Mouse (Mus musculus): ENCODE data around the gene Clasp2. TPM values are rescaled to one million over a fixed set of nuclear protein-coding genes. Genes with fewer than 3 reads are reported as not detected.
"Not testable (repeated sequence)": the region's sequence is repeated elsewhere in the genome, so short reads cannot be mapped to it uniquely, and the experiment has no call there.

Clasp2 gene
- polyA plus RNA-seq, 1 experiment from 2014 or later = 25.4 TPM

DNA sequence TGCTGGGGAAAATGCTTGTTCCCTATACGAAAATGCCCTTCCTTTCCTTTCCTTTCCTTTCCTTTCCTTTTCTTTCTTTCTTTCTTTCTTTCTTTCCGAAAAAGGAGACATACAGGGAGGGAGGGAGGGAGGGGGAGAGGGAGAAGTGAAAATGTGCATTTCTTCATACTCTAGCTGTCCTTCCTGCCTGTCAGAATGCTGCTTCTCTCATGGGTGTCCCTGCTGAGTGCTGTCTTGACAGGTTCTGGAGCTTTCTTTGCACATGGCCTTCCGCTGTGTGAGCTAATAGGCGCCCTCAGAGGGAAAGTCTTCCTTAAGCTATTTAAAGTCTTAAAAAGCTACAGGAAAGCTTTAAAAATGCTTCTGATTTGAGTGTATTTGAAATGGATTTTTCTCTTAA is 95.7 kb downstream of the Clasp2 start:
- H3K36me3 ChIP-seq = peaks cover 10% of the 10 kb centered on the region

DNA sequence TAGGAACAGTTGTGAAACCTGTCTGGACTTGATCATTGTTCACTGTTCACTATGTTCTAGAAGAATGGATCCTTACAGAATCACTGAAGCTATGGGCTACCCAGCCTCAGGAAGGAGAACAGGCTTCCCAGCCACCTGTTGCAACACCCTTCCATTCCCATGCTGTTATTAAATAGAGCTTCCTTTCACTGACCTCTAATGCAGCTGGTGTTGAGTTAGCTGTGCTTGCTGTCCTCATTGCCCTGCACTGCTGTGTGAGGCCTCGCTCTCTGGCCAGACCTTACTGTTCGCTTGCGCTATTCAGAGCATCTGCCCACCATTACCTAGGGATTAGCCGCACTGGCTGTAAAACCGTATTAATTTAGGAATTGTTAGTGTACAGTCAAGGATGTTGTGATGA is 96.2 kb downstream of the Clasp2 start:
- peaks cover 11% of the 10 kb centered on the region for H3K36me3 ChIP-seq
- H3K4me2 ChIP-seq = no peak overlapping the region
- no peak overlapping the region for H3K4me3 ChIP-seq (replicated peaks)
- no peaks in the 10 kb centered on the region for H3K9me3 ChIP-seq (replicated peaks)
- no peak overlapping the region for H3K9ac ChIP-seq
- WGBS = 95% methylated on average over 5 of the region's 5 CpGs
- H3K27me3 ChIP-seq = no peaks in the 10 kb centered on the region
- H3K4me1 ChIP-seq = 0 out of 2 replicates have a peak, but pooled peaks cover 3% of the 10 kb centered on the region
- ATAC-seq (replicated peaks; ENCODE audit: low FRiP score) = no peak
- no peak overlapping the region for H3K27ac ChIP-seq

More for the DNA sequence above, 95.7 kb downstream of the Clasp2 start:
- Histone ChIP-seq H3K27ac (no peak overlapping the region), H3K27me3 (no peaks in the 10 kb centered on the region), H3K4me2 (no peak overlapping the region), H3K9ac (no peak overlapping the region), H3K4me1 (0 out of 2 replicates have a peak, but pooled peaks cover 3% of the 10 kb centered on the region), H3K4me3 (replicated peaks) (no peak overlapping the region), H3K9me3 (replicated peaks) (no peaks in the 10 kb centered on the region)
- ATAC-seq (replicated peaks; ENCODE audit: low FRiP score) = no peak
- WGBS = 95% methylated on average over 3 of the region's 4 CpGs

DNA sequence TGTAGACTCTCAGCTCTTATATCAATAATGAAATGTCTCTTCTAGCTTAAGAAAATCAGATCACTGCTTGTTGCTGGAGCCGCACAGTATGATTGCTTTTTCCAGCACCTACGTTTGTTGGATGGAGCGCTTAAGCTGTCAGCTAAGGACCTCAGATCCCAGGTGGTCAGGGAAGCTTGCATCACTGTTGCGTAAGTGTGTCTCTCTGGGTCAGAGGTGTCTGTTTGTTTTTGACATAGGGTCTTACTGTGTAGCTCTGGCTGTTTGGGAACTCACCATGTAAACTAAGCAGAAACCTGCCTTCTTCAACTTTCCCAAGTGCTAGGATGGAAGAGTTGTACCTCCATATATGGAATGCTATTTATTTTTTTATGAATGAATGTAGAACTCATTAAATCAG is 102.8 kb downstream of the Clasp2 start:
- Histone ChIP-seq H3K4me2 (no peak overlapping the region), H3K36me3 (peaks cover 27% of the 10 kb centered on the region), H3K9ac (no peak overlapping the region), H3K9me3 (replicated peaks) (no peaks in the 10 kb centered on the region), H3K4me1 (no peaks in the 10 kb centered on the region), H3K27me3 (no peaks in the 10 kb centered on the region), H3K27ac (no peak overlapping the region), H3K4me3 (replicated peaks) (no peak overlapping the region)
- no peak for ATAC-seq (replicated peaks; ENCODE audit: low FRiP score)
- 91% methylated on average over 4 of the region's 4 CpGs for WGBS

DNA sequence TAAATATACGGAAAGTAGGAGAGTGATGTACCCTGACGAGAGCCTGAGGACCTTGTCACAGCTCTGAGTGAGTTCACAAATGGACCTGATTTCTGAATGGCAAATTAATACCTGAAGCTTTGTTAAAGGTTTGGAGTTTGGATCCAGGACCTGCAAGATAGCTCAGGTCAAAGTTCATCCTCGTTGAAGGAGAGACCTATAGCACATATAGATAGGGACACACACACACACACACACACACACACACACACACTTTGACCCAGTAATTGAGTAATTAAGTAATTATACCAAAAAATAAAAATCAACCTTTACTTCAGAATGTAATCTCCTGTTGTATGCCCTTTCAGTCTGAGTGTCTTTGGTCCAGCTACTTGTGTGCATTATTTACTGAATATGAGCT is 114.2 kb downstream of the Clasp2 start:
- peaks cover 44% of the 10 kb centered on the region for H3K36me3 ChIP-seq
- no peak overlapping the region for H3K27ac ChIP-seq
- H3K4me2 ChIP-seq = no peak overlapping the region
- H3K4me3 ChIP-seq (replicated peaks) = no peak overlapping the region
- ATAC-seq (replicated peaks; ENCODE audit: low FRiP score) = no peak
- H3K27me3 ChIP-seq = no peaks in the 10 kb centered on the region
- 89% methylated on average over 3 of the region's 3 CpGs for WGBS
- no peaks in the 10 kb centered on the region for H3K9me3 ChIP-seq (replicated peaks)
- H3K9ac ChIP-seq = no peak overlapping the region
- H3K4me1 ChIP-seq = no peaks in the 10 kb centered on the region

DNA sequence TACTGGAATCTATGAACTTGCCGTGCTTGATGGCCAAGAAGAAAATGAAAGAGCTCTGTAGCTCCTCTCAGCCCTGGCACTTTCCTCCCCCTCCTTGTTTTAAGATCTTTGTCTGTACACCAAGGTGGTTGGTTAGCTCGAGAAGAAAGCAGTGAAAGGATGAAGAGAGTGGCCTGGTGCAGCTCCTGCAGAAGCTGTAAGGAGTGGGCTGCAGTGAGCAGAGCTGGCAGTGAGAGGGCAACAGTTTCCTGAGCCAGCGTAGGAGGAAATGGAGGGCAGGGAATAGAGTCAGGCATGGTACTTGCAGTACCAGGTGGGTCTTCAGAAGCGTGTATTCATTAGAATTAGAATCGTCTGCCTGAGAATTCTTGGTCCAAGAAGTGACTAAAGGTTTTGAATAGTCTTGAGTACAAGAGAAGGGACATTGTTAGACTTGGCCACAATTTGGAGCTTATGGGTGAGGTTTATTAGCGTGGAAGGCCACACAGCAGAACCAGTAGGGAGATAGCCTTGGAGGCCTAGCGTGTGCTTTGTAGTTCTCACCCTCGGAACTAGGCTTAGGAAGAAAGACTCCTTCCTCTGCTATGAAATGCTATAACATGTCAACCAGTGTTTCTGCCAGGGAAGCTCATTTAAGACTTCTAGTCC is 116.1 kb downstream of the Clasp2 start:
- Histone ChIP-seq H3K9ac (no peak overlapping the region), H3K27ac (no peak overlapping the region), H3K36me3 (peaks cover 40% of the 10 kb centered on the region), H3K4me1 (no peaks in the 10 kb centered on the region), H3K9me3 (replicated peaks) (no peaks in the 10 kb centered on the region), H3K4me3 (replicated peaks) (no peak overlapping the region), H3K4me2 (no peak overlapping the region), H3K27me3 (no peaks in the 10 kb centered on the region)
- 85% methylated on average over 8 of the region's 8 CpGs for WGBS
- no peak for ATAC-seq (replicated peaks; ENCODE audit: low FRiP score)

DNA sequence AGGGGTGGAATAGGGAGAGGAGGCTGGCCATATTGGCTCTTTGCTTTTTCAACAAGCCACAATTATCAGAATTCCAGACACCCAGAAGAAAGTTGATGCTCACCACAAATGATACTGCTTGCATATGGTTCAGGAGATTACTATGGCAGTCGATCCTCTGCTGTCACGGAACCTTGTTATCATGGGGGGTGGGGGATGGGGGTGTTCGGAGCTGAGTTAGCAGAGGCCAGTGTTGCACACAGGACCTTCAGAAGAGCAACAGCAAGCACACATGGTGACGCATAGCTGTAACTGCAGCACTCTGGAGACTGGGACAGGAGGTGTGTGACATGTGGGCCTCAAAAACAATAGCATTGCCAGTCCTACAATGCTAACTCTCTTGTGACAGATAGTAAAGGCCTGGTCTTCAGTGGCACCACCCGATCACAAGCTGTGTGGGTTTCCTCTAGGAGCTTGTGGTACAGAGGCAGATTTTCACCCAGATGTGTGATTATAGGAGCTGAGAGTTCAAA is 116.7 kb downstream of the Clasp2 start:
- Histone ChIP-seq H3K4me3 (replicated peaks) (no peak overlapping the region), H3K4me1 (no peaks in the 10 kb centered on the region), H3K36me3 (peaks cover 35% of the 10 kb centered on the region), H3K9me3 (replicated peaks) (no peaks in the 10 kb centered on the region), H3K27me3 (no peaks in the 10 kb centered on the region), H3K4me2 (no peak overlapping the region), H3K27ac (no peak overlapping the region), H3K9ac (no peak overlapping the region)
- ATAC-seq (replicated peaks; ENCODE audit: low FRiP score) = no peak
- WGBS = 86% methylated on average over 5 of the region's 5 CpGs

DNA sequence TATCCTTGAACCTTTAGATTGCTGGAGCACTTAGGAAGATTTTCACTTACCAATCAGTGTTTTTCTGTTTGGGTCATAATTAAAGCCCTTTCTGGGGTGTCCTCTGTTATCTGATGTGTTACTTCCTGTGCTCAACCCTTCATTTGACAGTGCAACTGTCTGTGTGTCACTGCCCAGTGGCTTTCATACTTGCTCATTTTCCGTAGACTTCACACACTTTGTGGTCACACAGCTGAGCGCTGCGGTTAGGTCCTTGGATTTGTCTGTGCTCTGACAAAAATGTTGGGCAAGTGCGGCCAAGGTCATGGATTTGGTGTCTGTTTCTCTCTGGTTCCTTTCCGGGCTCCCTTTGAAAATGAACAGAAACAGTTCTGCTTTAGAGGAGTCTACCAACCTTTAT is 118.1 kb downstream of the Clasp2 start:
- 85% methylated on average over 5 of the region's 5 CpGs for WGBS
- Histone ChIP-seq H3K27ac (no peak overlapping the region), H3K9ac (no peak overlapping the region), H3K4me3 (replicated peaks) (no peak overlapping the region), H3K4me2 (no peak overlapping the region), H3K9me3 (replicated peaks) (no peaks in the 10 kb centered on the region), H3K4me1 (no peaks in the 10 kb centered on the region), H3K36me3 (peaks cover 34% of the 10 kb centered on the region), H3K27me3 (no peaks in the 10 kb centered on the region)
- no peak for ATAC-seq (replicated peaks; ENCODE audit: low FRiP score)

DNA sequence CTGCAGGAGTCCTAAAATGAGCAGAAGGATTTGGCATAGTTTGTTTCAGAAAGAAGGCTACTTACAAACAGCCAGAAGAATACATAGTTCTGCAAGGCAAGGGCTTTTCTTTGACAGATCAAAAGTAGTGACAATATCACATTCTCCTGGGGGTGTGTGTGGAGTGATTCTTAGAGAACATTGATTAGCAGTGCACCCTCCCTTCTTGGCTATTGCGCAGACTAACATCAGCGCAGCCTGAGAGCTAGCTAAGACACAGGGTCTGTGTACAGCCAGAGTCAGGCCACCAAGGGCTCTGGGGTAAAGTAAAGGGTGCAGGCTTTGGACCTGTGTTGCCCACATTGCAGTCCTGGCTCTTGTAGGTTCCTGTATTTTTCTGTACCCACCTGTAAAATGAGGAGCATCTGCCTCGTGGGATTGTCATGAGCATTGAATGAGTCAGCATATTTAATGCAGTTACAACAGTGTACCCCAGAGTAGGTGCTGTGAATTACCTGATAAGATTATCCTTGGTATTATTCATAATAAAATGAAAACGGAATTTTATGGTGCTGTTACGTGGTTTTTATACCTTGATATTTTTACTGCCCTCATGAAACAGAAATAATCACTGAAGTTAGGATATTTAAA is 122.2 kb downstream of the Clasp2 start:
- Histone ChIP-seq H3K9ac (no peak overlapping the region), H3K4me1 (no peaks in the 10 kb centered on the region)

DNA sequence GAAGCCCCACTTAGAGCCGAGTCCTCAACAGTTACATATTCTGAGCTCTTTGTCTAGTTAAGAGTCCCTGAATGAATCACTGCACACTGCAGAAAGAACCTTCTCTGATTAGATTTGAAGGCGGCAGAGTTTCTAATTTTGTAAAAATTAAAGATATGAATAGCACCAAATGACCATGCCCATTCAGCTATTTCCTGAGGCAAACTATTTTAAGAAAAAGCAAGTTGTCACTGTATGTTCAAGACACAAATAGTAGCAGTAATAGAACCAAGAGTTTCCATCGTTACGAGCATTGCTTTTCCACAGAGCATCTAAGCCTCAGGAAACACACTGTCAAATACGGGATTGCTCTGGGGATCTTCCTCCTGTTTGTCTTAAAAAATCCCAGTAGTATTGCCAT is 126.7 kb downstream of the Clasp2 start:
- H3K4me3 ChIP-seq (replicated peaks) = no peak overlapping the region
- H3K9me3 ChIP-seq (replicated peaks) = no peaks in the 10 kb centered on the region
- H3K36me3 ChIP-seq = peaks cover 57% of the 10 kb centered on the region

More for the DNA sequence above, 122.2 kb downstream of the Clasp2 start:
- no peak overlapping the region for H3K27ac ChIP-seq
- no peak overlapping the region for H3K4me2 ChIP-seq
- 91% methylated on average over 5 of the region's 5 CpGs for WGBS
- H3K36me3 ChIP-seq = peaks cover 42% of the 10 kb centered on the region
- H3K9me3 ChIP-seq (replicated peaks) = no peaks in the 10 kb centered on the region
- no peak overlapping the region for H3K4me3 ChIP-seq (replicated peaks)
- ATAC-seq (replicated peaks; ENCODE audit: low FRiP score) = no peak
- no peaks in the 10 kb centered on the region for H3K27me3 ChIP-seq

DNA sequence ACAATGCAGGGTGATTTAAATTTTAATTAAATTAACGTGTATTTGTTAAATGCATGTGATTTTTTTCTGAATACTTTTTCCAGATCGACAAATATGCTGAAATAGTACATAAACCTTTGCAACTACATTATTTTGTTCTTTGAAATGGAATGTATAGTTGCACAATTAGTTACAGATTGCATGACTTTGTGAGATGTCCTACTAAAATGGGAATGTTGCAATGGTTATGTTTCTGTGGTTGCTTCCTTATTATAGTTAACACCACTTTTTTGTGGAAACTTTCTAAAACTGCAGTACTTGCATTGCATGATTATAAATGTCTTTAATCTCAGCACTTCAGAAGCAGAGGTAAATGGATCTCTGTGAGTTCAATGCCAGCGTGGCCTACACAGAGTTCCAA is 153.6 kb downstream of the Clasp2 start:
- Histone ChIP-seq H3K27me3 (no peaks in the 10 kb centered on the region), H3K4me1 (no peaks in the 10 kb centered on the region), H3K4me3 (replicated peaks) (no peak overlapping the region), H3K4me2 (no peak overlapping the region), H3K9me3 (replicated peaks) (no peaks in the 10 kb centered on the region), H3K27ac (no peak overlapping the region), H3K36me3 (peaks cover 53% of the 10 kb centered on the region), H3K9ac (no peak overlapping the region)
- 92% methylated on average over 3 of the region's 3 CpGs for WGBS
- no peak for ATAC-seq (replicated peaks; ENCODE audit: low FRiP score)

More for the DNA sequence above, 126.7 kb downstream of the Clasp2 start:
- Histone ChIP-seq H3K4me1 (no peaks in the 10 kb centered on the region), H3K27ac (no peak overlapping the region), H3K27me3 (no peaks in the 10 kb centered on the region), H3K4me2 (no peak overlapping the region), H3K9ac (no peak overlapping the region)
- 86% methylated on average over 5 of the region's 5 CpGs for WGBS
- ATAC-seq (replicated peaks; ENCODE audit: low FRiP score) = no peak

DNA sequence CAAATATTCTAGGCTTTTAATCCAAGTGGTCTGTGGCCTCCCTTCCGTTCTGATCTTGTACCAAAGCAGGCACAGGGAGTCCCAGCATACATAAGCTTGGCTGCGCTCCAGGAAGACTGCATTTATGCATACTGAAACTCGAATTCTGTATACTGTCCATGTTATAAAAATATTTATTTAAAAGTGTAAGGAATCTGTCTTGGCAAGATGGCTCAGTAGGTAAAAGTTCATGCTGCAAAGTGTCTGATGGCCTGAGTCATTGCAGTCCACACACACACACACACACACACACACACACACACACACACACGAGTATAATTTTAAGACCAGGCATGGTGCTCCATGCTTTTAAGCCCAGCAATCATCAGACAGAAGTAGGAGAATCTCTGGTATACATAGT is 161.9 kb downstream of the Clasp2 start:
- ATAC-seq (replicated peaks; ENCODE audit: low FRiP score) = no peak
- 76% methylated on average over 4 of the region's 4 CpGs for WGBS
- H3K27ac ChIP-seq = no peak overlapping the region

DNA sequence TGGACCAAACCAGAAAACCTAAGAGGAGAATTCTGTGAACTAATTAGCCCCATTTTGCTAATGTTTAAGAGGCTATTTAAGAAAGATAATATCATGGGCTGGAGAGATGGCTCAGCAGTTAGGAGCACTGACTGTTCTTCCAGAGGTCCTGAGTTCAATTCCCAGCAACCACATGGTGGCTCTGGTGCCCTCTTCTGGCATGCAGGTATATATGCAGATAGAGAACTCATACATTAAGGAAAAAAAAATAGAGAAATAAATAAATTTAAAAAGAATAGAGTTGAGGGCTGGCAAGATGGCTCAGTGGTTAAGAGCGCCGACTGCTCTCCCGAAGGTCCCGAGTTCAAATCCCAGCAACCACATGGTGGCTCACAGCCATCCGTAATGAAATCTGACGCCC is 163.0 kb downstream of the Clasp2 start:
- WGBS = 91% methylated on average over 6 of the region's 6 CpGs
- not testable (repeated sequence) for H3K4me3 ChIP-seq (replicated peaks); H3K9ac ChIP-seq; H3K27me3 ChIP-seq; H3K4me2 ChIP-seq; H3K27ac ChIP-seq; H3K9me3 ChIP-seq (replicated peaks); ATAC-seq (replicated peaks; ENCODE audit: low FRiP score); H3K4me1 ChIP-seq
- peaks cover 79% of the 10 kb centered on the region for H3K36me3 ChIP-seq

More for the DNA sequence above, 161.9 kb downstream of the Clasp2 start:
- H3K27me3 ChIP-seq = no peaks in the 10 kb centered on the region
- no peak overlapping the region for H3K4me2 ChIP-seq
- H3K9me3 ChIP-seq (replicated peaks) = no peaks in the 10 kb centered on the region
- no peak overlapping the region for H3K9ac ChIP-seq
- H3K36me3 ChIP-seq = peaks cover 74% of the 10 kb centered on the region
- H3K4me1 ChIP-seq = no peaks in the 10 kb centered on the region
- no peak overlapping the region for H3K4me3 ChIP-seq (replicated peaks)
